Mouse (Mus musculus): Measurements from ENCODE around the gene Casp7.

The Casp7 gene

DNA sequence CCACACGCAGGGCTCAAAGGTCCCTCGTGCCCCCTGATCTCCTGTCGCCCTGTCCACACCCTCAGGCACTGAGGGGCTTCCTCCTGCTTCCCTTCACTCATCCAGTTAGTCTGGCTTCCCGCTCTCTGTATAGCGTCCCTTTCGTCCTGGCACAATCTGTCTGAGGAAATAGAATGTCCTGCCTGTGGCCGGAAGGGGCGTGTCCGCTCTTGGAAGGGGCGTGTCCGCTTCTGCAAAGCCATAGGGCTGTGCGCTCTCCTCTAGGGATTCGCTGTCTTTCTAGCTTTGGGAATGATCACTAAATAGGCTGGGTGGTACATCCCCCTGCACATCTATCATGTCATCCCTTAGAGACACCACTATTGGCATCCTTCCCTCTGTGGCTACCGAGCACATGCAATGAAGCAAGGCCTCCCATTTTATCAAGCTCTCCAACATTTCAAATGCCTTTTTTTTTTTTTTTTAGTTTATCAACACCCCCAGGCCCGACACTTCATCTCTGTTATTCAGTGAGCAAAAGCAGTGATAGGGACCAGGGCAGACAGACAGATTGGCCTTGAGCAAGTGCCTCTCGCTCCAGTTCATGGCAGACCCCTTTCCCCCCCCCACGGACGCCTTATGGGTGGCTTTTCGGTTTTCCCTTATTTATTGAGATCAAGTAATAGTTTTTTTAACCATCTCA, 78.1 kb downstream of the Casp7 start:
- no peaks in the 10 kb centered on the region for H3K36me3 ChIP-seq (ENCODE audit: insufficient read depth, low read length)
- H3K4me3 ChIP-seq (replicated peaks; ENCODE audit: low read length), result peak overlapping the region; percentile 80
- H3K27me3 ChIP-seq (ENCODE audit: insufficient read depth, low read length), result peaks cover 12% of the 10 kb centered on the region; the same call in 1 of the 2 replicates
- peaks cover 30% of the 10 kb centered on the region for H3K4me1 ChIP-seq (replicated peaks; ENCODE audit: low read depth, low read length)
- TF ChIP-seq NANOG (IDR thresholded peaks at IDR 0.05; ENCODE audit: borderline replicate concordance, low read length), result no peak
- TF ChIP-seq CTCF (conservative IDR thresholded peaks at IDR 0.05; ENCODE audit: low read length), result no peak
- TF ChIP-seq POU5F1 (IDR thresholded peaks at IDR 0.05; ENCODE audit: borderline replicate concordance, low read length), result no peak
- H3K9me3 ChIP-seq (ENCODE audit: low read length), result no peaks in the 10 kb centered on the region

DNA sequence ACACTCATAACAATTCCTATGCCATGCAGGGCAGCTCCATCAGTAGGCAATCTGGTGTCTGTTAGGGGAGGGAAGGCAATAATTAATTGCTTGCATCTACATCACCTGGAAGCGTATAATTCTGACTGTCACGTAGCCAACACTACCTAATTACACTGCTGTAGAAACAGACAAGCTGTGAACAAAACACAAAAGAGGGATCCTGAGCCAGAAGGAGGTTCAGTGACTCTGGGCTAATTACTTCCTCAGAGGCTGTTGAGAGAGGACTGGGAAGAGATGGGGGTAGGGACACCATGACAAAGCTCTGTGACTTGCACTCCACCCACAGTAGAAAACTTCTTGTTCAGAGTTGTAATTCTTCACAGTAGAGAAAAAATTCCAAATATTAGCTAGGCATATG, 79.6 kb downstream of the Casp7 start:
- no peak overlapping the region for H3K4me3 ChIP-seq (replicated peaks; ENCODE audit: low read length)
- H3K27me3 ChIP-seq (ENCODE audit: insufficient read depth, low read length), result peaks cover 12% of the 10 kb centered on the region; the same call in 1 of the 2 replicates
- no peaks in the 10 kb centered on the region for H3K36me3 ChIP-seq (ENCODE audit: insufficient read depth, low read length)
- TF ChIP-seq POU5F1 (IDR thresholded peaks at IDR 0.05; ENCODE audit: borderline replicate concordance, low read length) (no peak), NANOG (IDR thresholded peaks at IDR 0.05; ENCODE audit: borderline replicate concordance, low read length) (no peak), CTCF (conservative IDR thresholded peaks at IDR 0.05; ENCODE audit: low read length) (no peak)
- H3K4me1 ChIP-seq (replicated peaks; ENCODE audit: low read depth, low read length), result peaks cover 30% of the 10 kb centered on the region
- no peaks in the 10 kb centered on the region for H3K9me3 ChIP-seq (ENCODE audit: low read length)

DNA sequence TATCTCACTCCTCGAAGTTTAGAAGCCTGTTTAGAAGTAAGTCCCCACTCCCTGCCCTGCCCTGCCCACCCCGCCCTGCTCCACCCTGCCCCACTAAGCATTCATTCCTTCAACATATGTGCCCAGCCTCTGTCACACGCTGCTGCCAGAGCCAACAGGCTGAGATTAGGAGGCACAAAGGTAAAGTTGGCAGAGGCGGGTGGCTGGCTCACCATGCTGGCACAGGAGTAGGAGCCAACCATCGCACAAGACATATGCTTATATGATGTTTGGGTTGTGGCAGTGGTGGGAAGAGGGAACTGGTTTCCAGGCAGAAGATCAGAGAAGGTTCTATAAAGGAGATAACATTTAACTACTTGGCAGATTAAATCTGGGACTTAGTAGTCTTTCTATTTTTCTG, 80.3 kb downstream of the Casp7 start:
- H3K9me3 ChIP-seq (ENCODE audit: low read length), result no peaks in the 10 kb centered on the region
- peaks cover 10% of the 10 kb centered on the region; the same call in 1 of the 2 replicates for H3K27me3 ChIP-seq (ENCODE audit: insufficient read depth, low read length)
- H3K4me3 ChIP-seq (replicated peaks; ENCODE audit: low read length), result no peak overlapping the region
- H3K36me3 ChIP-seq (ENCODE audit: insufficient read depth, low read length), result no peaks in the 10 kb centered on the region
- no peak for TF ChIP-seq NANOG (IDR thresholded peaks at IDR 0.05; ENCODE audit: borderline replicate concordance, low read length)
- no peak for TF ChIP-seq POU5F1 (IDR thresholded peaks at IDR 0.05; ENCODE audit: borderline replicate concordance, low read length)
- no peak for TF ChIP-seq CTCF (conservative IDR thresholded peaks at IDR 0.05; ENCODE audit: low read length)
- peaks cover 30% of the 10 kb centered on the region for H3K4me1 ChIP-seq (replicated peaks; ENCODE audit: low read depth, low read length)

DNA sequence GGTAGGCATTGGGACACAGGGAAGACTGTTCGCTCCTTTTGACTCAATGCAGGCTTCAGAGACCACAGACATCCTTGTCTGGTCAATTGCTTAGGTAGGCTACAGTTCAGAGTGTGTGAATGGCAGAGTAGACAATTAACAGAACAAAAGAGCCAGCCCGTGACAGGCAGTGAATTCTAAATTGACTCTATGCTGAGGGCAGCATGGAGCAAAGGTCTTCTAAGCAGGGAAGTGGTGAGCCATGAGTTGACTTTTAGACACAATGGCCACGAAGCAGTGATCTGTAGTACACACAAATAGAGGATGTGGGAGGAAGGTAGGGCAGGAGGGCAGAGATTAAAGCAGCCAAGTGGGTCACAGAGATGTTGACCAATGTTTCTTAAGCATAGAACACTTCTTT, 80.9 kb downstream of the Casp7 start:
- H3K4me1 ChIP-seq (replicated peaks; ENCODE audit: low read depth, low read length), result peaks cover 30% of the 10 kb centered on the region
- no peaks in the 10 kb centered on the region for H3K9me3 ChIP-seq (ENCODE audit: low read length)
- peaks cover 8% of the 10 kb centered on the region; the same call in 1 of the 2 replicates for H3K27me3 ChIP-seq (ENCODE audit: insufficient read depth, low read length)
- no peaks in the 10 kb centered on the region for H3K36me3 ChIP-seq (ENCODE audit: insufficient read depth, low read length)
- no peak overlapping the region for H3K4me3 ChIP-seq (replicated peaks; ENCODE audit: low read length)
- TF ChIP-seq NANOG (IDR thresholded peaks at IDR 0.05; ENCODE audit: borderline replicate concordance, low read length) (no peak), CTCF (conservative IDR thresholded peaks at IDR 0.05; ENCODE audit: low read length) (no peak), POU5F1 (IDR thresholded peaks at IDR 0.05; ENCODE audit: borderline replicate concordance, low read length) (no peak)

DNA sequence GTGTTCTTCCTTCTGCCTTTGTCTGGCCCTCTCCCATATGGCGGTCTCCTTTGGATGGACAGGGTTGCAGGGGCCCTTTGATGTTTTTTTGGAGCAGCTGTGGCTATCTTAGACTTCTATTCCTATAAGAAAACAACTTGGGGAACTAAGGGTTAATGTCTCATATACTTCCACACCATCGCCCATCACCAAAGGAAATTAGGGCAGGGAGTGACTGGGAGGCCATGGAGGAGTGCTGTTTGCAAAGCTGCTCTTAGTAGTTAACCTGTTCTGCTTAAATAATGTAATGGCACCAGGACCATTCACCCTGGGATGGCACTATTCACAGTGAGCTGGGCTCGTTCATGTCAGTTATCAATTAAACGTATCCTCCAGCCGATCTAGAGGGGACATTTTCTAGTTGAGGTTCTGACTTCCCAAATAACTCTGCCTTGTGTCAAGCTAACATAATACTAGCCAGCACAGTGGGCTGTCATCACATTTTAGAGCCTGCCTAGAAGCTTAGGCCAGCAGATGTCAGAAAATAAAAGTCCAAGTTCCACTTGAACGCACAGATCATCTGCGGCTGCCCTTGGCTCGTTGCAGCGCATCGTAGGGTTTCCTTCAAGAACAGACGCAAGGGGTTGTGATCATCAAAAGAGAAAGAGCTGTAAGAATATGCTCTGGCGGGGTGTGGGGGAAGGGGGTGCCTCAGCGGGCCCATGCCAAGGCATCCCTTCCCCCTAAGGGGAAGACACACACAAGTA, 87.9 kb downstream of the Casp7 start:
- H3K4me3 ChIP-seq (replicated peaks; ENCODE audit: low read length), result 0 out of 2 replicates have a peak overlapping the region, but pooled peaks have one; percentile 10
- 0 out of 2 replicates have a peak, but pooled peaks cover 2% of the 10 kb centered on the region for H3K27me3 ChIP-seq (ENCODE audit: insufficient read depth, low read length)
- TF ChIP-seq POU5F1 (IDR thresholded peaks at IDR 0.05; ENCODE audit: borderline replicate concordance, low read length), result no peak
- peaks cover 24% of the 10 kb centered on the region for H3K4me1 ChIP-seq (replicated peaks; ENCODE audit: low read depth, low read length)
- H3K36me3 ChIP-seq (ENCODE audit: insufficient read depth, low read length), result no peaks in the 10 kb centered on the region
- H3K9me3 ChIP-seq (ENCODE audit: low read length), result no peaks in the 10 kb centered on the region

DNA sequence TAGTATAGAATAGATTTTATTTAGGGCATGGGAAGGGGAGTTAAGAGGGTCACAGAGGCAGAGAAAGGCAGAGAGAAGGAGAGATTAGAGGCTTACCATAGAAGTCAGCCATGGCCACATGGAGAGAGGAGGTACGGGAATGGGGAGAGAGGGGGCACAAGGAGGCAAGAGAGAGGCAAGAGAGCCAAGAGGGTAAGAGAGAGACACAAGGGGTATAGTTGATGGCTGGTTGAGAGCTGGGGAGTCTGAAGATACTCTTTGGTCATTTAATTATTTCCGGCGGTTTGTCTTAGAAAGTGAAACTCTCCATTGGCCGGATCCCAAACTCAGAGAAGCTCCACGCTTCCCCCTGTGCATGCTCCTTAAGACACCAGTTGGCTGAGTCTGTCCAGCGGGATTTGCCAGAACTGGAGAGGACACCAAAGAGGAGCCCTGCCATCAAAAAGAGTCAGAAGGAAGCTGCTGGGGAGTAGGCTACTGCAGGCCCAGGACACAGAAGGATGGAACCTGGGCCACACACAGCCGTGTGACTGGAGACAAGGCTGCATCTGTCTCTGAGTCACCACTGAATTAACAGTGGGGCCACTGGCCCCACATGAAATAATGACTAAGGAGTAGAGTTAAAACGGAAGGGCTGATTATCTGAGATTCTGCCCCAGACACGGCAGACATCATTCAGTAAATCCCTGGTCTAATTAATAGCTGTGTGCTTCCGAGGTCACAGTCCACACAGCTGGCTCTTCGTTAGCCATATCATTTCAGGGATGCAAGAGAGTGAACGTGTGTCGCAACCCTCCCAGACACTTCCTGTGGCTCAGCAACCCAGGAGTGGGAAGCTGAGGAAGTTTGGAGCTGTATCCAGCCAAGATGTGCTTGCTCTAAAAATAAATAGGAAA, 88.7 kb downstream of the Casp7 start:
- peaks cover 24% of the 10 kb centered on the region for H3K4me1 ChIP-seq (replicated peaks; ENCODE audit: low read depth, low read length)
- H3K9me3 ChIP-seq (ENCODE audit: low read length), result no peaks in the 10 kb centered on the region
- no peak for TF ChIP-seq NANOG (IDR thresholded peaks at IDR 0.05; ENCODE audit: borderline replicate concordance, low read length)
- H3K4me3 ChIP-seq (replicated peaks; ENCODE audit: low read length), result peak overlapping the region; percentile 10; the same call in 1 of the 2 replicates
- H3K27me3 ChIP-seq (ENCODE audit: insufficient read depth, low read length), result 0 out of 2 replicates have a peak, but pooled peaks cover 4% of the 10 kb centered on the region
- no peaks in the 10 kb centered on the region for H3K36me3 ChIP-seq (ENCODE audit: insufficient read depth, low read length)

DNA sequence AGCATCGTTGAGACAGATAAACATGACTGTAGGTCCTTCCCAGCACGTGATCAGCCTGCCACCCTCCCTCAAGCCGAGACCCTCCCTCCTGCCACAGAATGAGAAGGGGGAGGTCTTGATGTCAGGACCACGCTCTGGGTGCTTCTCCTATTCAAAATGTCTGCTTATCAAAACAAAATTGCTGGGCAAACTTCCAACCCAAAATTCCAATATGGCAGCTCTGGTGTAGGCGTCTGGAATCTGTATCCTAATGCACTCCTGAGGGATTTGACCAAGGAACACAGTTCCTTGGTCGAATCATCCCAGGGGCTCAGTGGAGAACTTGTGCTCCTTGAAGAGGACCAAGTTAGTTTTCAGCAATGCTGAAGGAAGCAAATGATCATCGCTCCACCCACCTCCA, 90.0 kb downstream of the Casp7 start:
- Histone ChIP-seq H3K9me3 (ENCODE audit: low read length) (no peaks in the 10 kb centered on the region), H3K4me1 (replicated peaks; ENCODE audit: low read depth, low read length) (peaks cover 24% of the 10 kb centered on the region), H3K36me3 (ENCODE audit: insufficient read depth, low read length) (no peaks in the 10 kb centered on the region), H3K27me3 (ENCODE audit: insufficient read depth, low read length) (0 out of 2 replicates have a peak, but pooled peaks cover 7% of the 10 kb centered on the region), H3K4me3 (replicated peaks; ENCODE audit: low read length) (no peak overlapping the region)
- TF ChIP-seq CTCF (conservative IDR thresholded peaks at IDR 0.05; ENCODE audit: low read length), result no peak
- no peak for TF ChIP-seq NANOG (IDR thresholded peaks at IDR 0.05; ENCODE audit: borderline replicate concordance, low read length)
- no peak for TF ChIP-seq POU5F1 (IDR thresholded peaks at IDR 0.05; ENCODE audit: borderline replicate concordance, low read length)

DNA sequence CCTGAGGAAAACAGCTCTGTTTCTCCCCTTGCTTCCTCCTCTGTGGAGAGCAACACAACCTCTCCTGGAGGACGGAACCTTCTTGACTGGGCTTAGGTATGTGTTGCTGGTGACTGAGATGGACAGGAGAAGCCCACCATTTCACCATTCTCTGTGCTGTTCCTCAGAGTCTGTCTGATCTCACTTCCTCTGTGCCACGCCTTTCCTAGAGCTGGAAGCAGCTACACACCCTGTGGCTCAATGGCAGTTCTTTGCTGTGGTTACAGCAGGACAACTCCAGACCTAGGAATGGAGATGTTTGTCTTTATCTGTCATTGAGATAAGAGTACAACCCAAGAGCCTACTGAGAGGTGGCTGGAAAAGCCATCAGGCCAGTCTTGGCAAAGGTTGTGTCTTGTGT, 90.4 kb downstream of the Casp7 start:
- TF ChIP-seq CTCF (conservative IDR thresholded peaks at IDR 0.05; ENCODE audit: low read length) (no peak), POU5F1 (IDR thresholded peaks at IDR 0.05; ENCODE audit: borderline replicate concordance, low read length) (no peak), NANOG (IDR thresholded peaks at IDR 0.05; ENCODE audit: borderline replicate concordance, low read length) (no peak)
- H3K36me3 ChIP-seq (ENCODE audit: insufficient read depth, low read length), result no peaks in the 10 kb centered on the region
- H3K4me1 ChIP-seq (replicated peaks; ENCODE audit: low read depth, low read length), result peaks cover 24% of the 10 kb centered on the region
- 0 out of 2 replicates have a peak, but pooled peaks cover 7% of the 10 kb centered on the region for H3K27me3 ChIP-seq (ENCODE audit: insufficient read depth, low read length)
- H3K4me3 ChIP-seq (replicated peaks; ENCODE audit: low read length), result no peak overlapping the region
- no peaks in the 10 kb centered on the region for H3K9me3 ChIP-seq (ENCODE audit: low read length)
